ENCODE assay signal across 19 mouse cellular contexts in genomic region chr16:54239488-54239887, GRCm38 (mm10).
"Had no signal": no experiment of that assay in that cellular context is flagged by ENCODE, and none has a peak within 500 bp of the region (broad histone marks: within the 10 kb centered on the region; RNA-seq: fewer than 3 reads in every experiment).

No protein-coding gene starts in this region.

- H3K4me3 ChIP-seq: midbrain, embryonic 10.5 days; midbrain, embryonic 12.5 days; myocyte; neural tube, embryonic 13.5 days; neural tube, embryonic 15.5 days had no signal

- H3K27me3 ChIP-seq: midbrain, embryonic 12.5 days; neural tube, embryonic 13.5 days; neural tube, embryonic 15.5 days had no signal

- H3K9ac ChIP-seq: lung, embryonic 14.5 days; midbrain, embryonic 12.5 days; neural tube, embryonic 13.5 days; neural tube, embryonic 15.5 days had no signal

- H3K4me1 ChIP-seq: midbrain, embryonic 10.5 days; midbrain, embryonic 12.5 days; neural tube, embryonic 13.5 days; neural tube, embryonic 15.5 days had no signal

- H3K36me3 ChIP-seq: midbrain, embryonic 10.5 days; midbrain, embryonic 12.5 days; neural tube, embryonic 13.5 days; neural tube, embryonic 15.5 days had no signal

- H3K9me3 ChIP-seq: midbrain, embryonic 10.5 days; midbrain, embryonic 12.5 days; neural tube, embryonic 13.5 days; neural tube, embryonic 15.5 days had no signal

- ATAC-seq: midbrain, embryonic 16.5 days had no signal

- DNase-seq: lung, adult 18-20 months; lung, embryonic 14.5 days; lung, postnatal 10 days; lung, postnatal 4 days; midbrain, embryonic 14.5 days; retina, postnatal 1 day; right cerebral cortex, adult 18-20 months; right cerebral cortex, postnatal 25 days; right cerebral cortex, postnatal 4 days; spleen, adult 18-20 months; thymus, adult 18-20 months; thymus, postnatal 14 days; thymus, postnatal 36 days had no signal

- H3K4me2 ChIP-seq: lung, embryonic 14.5 days; midbrain, embryonic 12.5 days; neural tube, embryonic 13.5 days; neural tube, embryonic 15.5 days had no signal

- H3K27ac ChIP-seq: midbrain, embryonic 10.5 days; midbrain, embryonic 12.5 days; neural tube, embryonic 13.5 days; neural tube, embryonic 15.5 days had no signal
